Mouse (Mus musculus) activated CD4-positive, CD25-positive, alpha-beta regulatory T cell, adult 4 months (primary cell): ENCODE results near the gene Chil1. TPM values are rescaled to one million over a fixed set of nuclear protein-coding genes. Genes with fewer than 3 reads are reported as not detected.

ENCODE experiments used
- ATAC-seq: one replicate; pipeline ENCODE4 v1.8.0; 2017
- polyA plus RNA-seq, 2 experiments: library from polyadenylated mRNA; unstranded; fragments of 100-300 nt; shearing (Covaris generic); gene quantifications; one replicate each; pipeline ENCODE4 v1.2.1; 2017

Chil1 gene
- polyA plus RNA-seq, 2 experiments from 2014 or later: not detected

DNA sequence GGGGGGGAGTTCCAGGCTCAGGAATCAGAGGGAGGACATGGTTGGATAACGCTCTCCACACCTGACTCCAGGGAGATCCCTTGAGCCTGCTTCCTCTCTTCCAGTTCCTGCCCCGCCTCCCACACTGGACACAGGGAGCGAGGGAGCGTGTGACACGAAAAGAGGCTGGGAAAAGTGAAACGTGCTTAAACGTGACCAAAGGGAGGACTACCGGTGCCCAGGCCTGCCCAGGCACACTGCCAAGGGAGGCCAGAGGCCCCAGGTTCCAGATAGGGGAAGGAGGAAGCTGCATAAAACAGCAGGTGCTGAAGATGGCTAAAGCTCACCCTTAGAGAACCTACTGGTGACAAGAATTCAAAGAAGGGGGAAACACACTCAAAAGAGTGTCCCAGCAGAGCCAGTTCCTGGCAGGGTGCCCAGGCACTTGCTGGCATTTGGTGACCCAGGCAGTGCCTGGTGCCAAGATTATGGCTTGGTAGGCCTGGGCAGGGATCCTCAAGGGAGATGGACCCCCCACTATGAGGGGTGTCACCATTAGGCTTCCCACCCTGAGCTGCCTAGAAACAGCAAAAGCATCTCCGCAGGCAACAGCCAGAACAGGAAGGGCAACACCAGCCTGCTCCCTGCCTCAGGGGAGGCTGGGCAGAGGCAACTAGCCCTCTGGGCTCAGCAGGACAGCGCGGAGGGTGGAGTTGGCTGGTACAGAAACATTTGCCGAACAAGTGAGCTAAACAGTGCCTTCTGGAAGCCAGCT lies 51.0 kb downstream of the Chil1 start:
- ATAC-seq: no peak

DNA sequence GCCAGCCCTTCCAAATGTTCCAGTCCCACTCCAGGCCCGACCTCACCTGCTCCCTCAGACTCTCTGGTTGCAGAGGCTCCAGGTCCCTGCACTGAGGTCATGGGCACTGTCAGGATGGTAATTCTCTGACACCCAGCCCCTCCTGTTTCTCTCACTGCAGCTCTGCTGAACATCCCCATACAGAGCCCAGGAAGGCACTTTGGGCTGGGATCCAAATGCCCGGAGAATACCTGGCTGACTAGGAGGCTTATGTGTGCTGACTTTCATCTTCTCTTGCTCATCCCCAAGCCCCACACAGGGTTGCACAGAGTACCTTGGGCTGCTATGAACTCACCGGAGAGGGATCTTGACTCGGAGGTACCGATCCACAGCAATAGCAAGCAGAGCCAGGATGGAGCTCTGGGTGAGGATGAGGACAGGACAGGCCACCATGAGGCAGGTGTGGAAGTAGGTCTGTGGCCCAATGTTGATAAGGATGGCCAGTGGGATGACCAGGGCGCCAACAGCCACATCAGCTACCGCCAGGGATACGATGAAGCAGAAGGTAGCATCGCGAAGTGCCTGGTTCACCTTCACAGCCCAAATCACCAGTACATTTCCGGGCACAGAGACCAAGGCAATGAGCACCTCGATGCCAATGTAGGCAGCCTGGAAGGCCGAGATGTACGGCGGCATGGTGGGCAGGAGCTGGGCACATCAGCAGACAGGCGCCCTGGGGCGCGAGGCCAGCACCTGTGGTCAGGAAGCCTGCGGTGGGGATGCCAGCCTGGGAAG lies 51.9 kb downstream of the Chil1 start:
- no peak for ATAC-seq

GRCm38 (mm10) chr1:134234455-134235390 lies 52.7 kb downstream of the Chil1 start:
- ATAC-seq: no peak

GRCm38 (mm10) chr1:134235391-134235921 lies 53.5 kb downstream of the Chil1 start, which contains the start of gene Adora1:
Gene Adora1, minus strand, starts transcription at chr1:134235431.
- no peak for ATAC-seq

DNA sequence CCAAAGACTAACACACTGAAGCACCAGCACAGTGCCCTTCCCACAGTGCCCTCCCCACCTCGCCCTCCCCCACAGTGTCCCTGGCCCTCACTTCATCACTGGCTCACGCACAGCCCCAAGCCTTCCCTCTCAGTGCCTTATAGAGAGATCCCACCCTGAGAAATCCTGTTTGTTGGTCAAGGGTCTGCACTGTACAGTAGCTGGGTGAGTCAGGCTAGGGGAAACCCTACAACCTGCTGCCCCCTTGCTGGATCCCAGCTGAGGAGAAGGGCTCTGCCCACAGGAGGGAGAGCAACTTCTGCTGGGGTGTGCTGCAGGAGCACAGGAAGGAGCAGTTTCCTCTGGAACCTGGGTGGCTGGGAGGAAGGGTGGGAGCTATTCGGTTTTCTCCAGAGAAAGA lies 54.2 kb downstream of the Chil1 start:
- ATAC-seq: no peak

- no peak for ATAC-seq
Measured at GRCm38 (mm10) chr1:134237438-134237837, 55.5 kb downstream of the Chil1 start.

Other genes with a start within 250 kb of the Chil1 start
- not detected for gene Fmod, start 144.9 kb upstream of the Chil1 start, polyA plus RNA-seq
- gene Btg2, start 103.1 kb upstream of the Chil1 start, polyA plus RNA-seq: 100 to 1,000 TPM; 174 to 181 TPM
- gene Chit1, start 70.9 kb upstream of the Chil1 start, polyA plus RNA-seq: not detected
- not detected for gene Mybph, start 11.3 kb downstream of the Chil1 start, polyA plus RNA-seq
- under 1 TPM in 1 of 2 experiments, not detected in 1; 0.15 TPM for gene Adora1, start 53.3 kb downstream of the Chil1 start, polyA plus RNA-seq
- not detected for gene Myog, start 107.8 kb downstream of the Chil1 start, polyA plus RNA-seq
- gene Ppfia4, start 150.8 kb downstream of the Chil1 start, polyA plus RNA-seq: under 1 TPM in 1 of 2 experiments, not detected in 1; 0.15 TPM
- 10 to 100 TPM; 23.6 to 33.3 TPM for gene Tmem183a, start 179.8 kb downstream of the Chil1 start, polyA plus RNA-seq
- gene 4933406M09Rik, start 203.8 kb downstream of the Chil1 start, polyA plus RNA-seq: not detected
- 10 to 100 TPM; 17.0 to 17.1 TPM for gene Cyb5r1, start 223.4 kb downstream of the Chil1 start, polyA plus RNA-seq
- gene Adipor1, start 233.2 kb downstream of the Chil1 start, polyA plus RNA-seq: 10 to 100 TPM; 32.7 to 33.2 TPM